Mouse (Mus musculus) WW6 (cell line): ENCODE results near the gene Coasy.
A peak's percentile ranks its signal among the peaks of the same experiment; 100 is the strongest.

Experiments used
- DNase-seq: peaks from one replicate; pipeline ENCODE4 v3.0.0-alpha.2; 2013; ENCODE audit warnings: low read depth, low spot score

Gene Coasy

DNA sequence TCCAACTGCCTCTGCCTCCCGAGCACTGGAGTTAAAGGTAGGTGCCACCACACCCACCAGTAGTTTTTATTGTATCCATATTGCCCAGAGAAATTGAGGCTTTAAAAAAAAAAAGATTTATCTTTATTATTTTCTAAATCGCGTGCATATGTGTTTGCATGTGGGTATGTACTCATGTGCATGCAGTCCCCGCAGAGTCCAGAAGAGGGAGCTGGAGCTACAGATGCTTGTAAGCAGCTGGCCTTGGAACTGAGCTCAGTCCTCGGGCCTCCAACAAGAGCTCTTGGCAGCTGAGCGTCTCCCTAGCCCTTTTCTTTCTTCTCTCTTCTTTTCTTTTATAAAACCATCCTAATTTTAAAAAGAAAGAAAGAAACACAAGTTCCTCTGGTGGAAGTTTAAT, 49.3 kb downstream of the Coasy start:
- DNase-seq: peak; percentile 75

GRCm38 (mm10) chr11:101133037-101133436, 50.7 kb downstream of the Coasy start:
- no peak for DNase-seq

DNA sequence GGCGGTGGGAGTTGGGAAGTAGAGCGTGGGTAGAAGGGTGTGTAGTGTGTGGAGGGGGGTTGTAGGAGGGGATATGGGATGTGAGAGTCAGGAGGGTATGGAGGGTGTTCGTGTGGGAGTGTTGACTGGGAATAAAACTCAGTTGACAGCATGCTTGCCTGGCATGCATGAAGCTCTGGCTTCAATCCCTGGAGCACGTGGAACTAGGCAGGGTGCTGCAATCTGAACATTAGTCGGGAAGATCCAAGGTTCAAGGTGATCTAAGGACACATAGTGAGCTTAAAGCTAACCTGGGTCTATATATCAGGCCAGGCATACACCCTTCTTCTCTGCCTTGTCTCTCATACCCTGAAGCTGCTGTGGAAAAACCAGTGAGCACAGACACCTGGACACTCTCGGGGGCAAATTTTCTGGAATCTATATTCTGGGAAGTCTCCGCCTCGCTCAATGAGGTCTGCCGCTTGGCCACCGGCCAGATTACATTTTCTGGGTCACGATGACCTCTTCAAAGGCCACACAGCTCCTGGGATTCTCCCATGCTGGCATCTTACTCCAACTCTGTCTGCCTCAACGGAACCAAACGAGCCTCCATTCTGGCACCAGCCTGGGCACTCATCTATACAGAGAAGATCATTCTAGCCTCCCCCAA, 52.0 kb downstream of the Coasy start:
- no peak for DNase-seq
